Mouse (Mus musculus) kidney, postnatal 0 days (tissue): ENCODE measurements at regions not wholly inside any gene's neighbourhood (a gene's known extent, or its start where the extent isn't known, plus 50 kb on each side); places are given as distances from the start of the nearest gene placed in this dataset.
"Not testable (repeated sequence)": the region's sequence is repeated elsewhere in the genome, so short reads cannot be mapped to it uniquely, and the experiment has no call there.

Source experiments
- ATAC-seq: fragments of 200-750 bp; cut with Nextera tagmentation; replicated peaks from 2 replicates; pipeline ENCODE4 v1.8.0; 2017; ENCODE audit warnings: low read depth, moderate number of reproducible peaks, moderate TSS enrichment, moderate library complexity; ENCODE audit not compliant: low FRiP score
- DNase-seq: peaks from one replicate; pipeline ENCODE4 v3.0.0-alpha.2; 2016; ENCODE audit warnings: low spot score
- H3K27ac ChIP-seq: fragments of 300-500 bp; sonication (generic); 2 replicates; pipeline ENCODE4 v1.5.1; 2014; ENCODE audit warnings: mild to moderate bottlenecking
- H3K27me3 ChIP-seq: fragments of 300-500 bp; sonication (generic); 2 replicates; pipeline ENCODE4 v1.6.1; 2014; ENCODE audit warnings: low read length, mixed read lengths; ENCODE audit not compliant: insufficient read depth
- H3K36me3 ChIP-seq: fragments of 300-500 bp; sonication (generic); 2 replicates; pipeline ENCODE4 v1.6.1; 2014; ENCODE audit warnings: low read length, mixed read lengths; ENCODE audit not compliant: insufficient read depth
- H3K4me1 ChIP-seq: fragments of 300-500 bp; sonication (generic); replicated peaks from 2 replicates; pipeline ENCODE4 v1.6.1; 2014; ENCODE audit warnings: antibody characterized with exemption, low read length, mixed read lengths; ENCODE audit not compliant: insufficient read depth
- H3K4me2 ChIP-seq: fragments of 300-500 bp; sonication (generic); 2 replicates; pipeline ENCODE4 v1.6.1; 2014; ENCODE audit warnings: mild to moderate bottlenecking, low read length, moderate library complexity, mixed read lengths
- H3K4me3 ChIP-seq: fragments of 300-500 bp; sonication (generic); replicated peaks from 2 replicates; pipeline ENCODE4 v1.5.1; 2014; ENCODE audit warnings: low read depth, low read length
- H3K9ac ChIP-seq: fragments of 300-500 bp; sonication (generic); 2 replicates; pipeline ENCODE4 v1.6.1; 2014; ENCODE audit warnings: low read depth, low read length
- H3K9me3 ChIP-seq: fragments of 300-500 bp; sonication (generic); replicated peaks from 2 replicates; pipeline ENCODE4 v1.6.1; 2016; ENCODE audit warnings: low read length, inconsistent platforms, mixed read lengths
- CTCF ChIP-seq: IDR thresholded peaks from 2 replicates; pipeline ENCODE4 v1.5.1; 2016; ENCODE audit warnings: antibody characterized with exemption, low read depth, mild to moderate bottlenecking, moderate library complexity
- WGBS: fragments of 180-500 bp; shearing (Covaris S2); extraction: QIAGEN DNeasy Blood & Tissue Kit; methylation state at CpG from one replicate; pipeline ENCODE4 v1.1.7; 2014; 5-methylcytosine and 5-hydroxymethylcytosine counted together

DNA sequence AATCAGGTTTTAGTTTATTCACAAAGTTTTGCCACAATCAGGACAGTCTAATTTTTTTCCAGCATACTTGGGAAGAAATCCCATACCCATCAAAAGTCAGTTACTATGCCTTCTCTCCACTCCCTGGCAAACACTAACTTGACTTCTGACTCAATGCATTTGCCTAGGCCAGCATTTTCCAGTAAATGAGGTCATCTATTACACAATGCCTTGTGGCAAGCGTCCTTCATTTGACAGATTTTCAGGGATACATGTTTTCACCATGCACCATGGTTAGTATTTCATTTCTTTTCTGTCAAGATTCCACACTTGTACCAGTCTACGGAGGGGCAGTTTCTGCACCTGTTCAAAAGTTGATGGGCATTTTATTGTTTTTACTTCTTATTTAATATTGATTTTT is 88.4 kb upstream of the Slc2a12 start:
- 75% methylated on average over 2 of the region's 2 CpGs for WGBS
- DNase-seq, H3K4me1 ChIP-seq, H3K4me3 ChIP-seq, H3K27me3 ChIP-seq, H3K27ac ChIP-seq, H3K9me3 ChIP-seq, H3K4me2 ChIP-seq, H3K36me3 ChIP-seq, H3K9ac ChIP-seq, ATAC-seq: not testable (repeated sequence)

DNA sequence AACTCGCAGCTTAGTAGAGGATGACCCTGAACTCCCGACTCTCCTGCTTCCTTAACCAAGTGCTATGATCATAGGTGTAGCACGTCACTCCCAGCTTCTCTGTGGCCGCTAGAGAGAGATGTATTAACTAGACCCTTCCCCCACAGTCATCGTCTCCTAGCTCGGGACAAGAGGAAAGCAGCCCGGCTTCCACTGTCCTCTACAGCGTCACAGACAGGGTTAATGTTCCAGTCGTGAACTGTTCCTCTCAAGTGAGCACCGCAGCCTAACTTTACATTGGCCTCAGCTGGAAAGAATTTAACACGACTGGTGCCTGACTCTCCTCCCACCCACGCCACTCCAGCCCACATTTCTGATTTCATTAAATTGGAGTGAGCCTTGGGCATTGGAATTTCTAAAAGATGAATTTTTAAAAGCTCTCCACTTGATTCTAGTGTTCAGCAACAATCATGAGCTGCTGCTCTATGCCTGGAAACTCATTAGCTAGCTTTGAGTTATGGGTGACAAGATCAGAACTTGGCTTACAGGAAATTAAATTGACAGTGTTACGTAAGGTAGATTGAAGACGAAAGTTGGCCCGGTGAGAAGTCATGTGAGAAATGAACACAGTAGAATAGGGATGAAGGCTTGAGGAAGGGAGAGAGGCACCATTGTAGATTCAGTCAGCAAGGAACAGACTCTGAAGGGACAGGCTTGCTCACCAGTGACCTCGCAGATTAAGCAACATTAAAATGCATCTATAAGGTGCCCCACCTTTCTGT is 75.4 kb upstream of the Slc2a12 start:
- not testable (repeated sequence) for H3K9me3 ChIP-seq, H3K27ac ChIP-seq, H3K4me2 ChIP-seq, H3K9ac ChIP-seq, H3K27me3 ChIP-seq, H3K4me3 ChIP-seq, H3K36me3 ChIP-seq, H3K4me1 ChIP-seq
- 18% methylated on average over 14 of the region's 16 CpGs for WGBS
- ATAC-seq, result peak; percentile 63; the same call in 1 of the 2 replicates
- peak; percentile 14 for DNase-seq

- H3K4me2 ChIP-seq, H3K9ac ChIP-seq, H3K9me3 ChIP-seq, H3K27ac ChIP-seq, H3K36me3 ChIP-seq, H3K4me3 ChIP-seq, H3K27me3 ChIP-seq, H3K4me1 ChIP-seq: not testable (repeated sequence)
- DNase-seq (peak; percentile 56), ATAC-seq (peak; percentile 79)
- WGBS, result 34% methylated on average over 4 of the region's 4 CpGs
Measured at GRCm38 (mm10) chr10:22574048-22574447, 70.8 kb upstream of the Slc2a12 start.

- not testable (repeated sequence) for H3K9ac ChIP-seq, H3K4me3 ChIP-seq, H3K36me3 ChIP-seq, H3K9me3 ChIP-seq, H3K4me2 ChIP-seq, ATAC-seq, H3K4me1 ChIP-seq, H3K27ac ChIP-seq, H3K27me3 ChIP-seq
- 17% methylated on average over 3 of the region's 3 CpGs for WGBS
- DNase-seq, result peak; percentile 75
- peak; percentile 79 for TF ChIP-seq CTCF
Measured at GRCm38 (mm10) chr10:22579426-22579825, 65.4 kb upstream of the Slc2a12 start.

- not testable (repeated sequence) for H3K27me3 ChIP-seq, H3K4me1 ChIP-seq, H3K9me3 ChIP-seq, ATAC-seq, H3K36me3 ChIP-seq, H3K9ac ChIP-seq, H3K4me3 ChIP-seq, H3K27ac ChIP-seq, H3K4me2 ChIP-seq, DNase-seq
- WGBS, result 88% methylated on average over 9 of the region's 9 CpGs
Measured at GRCm38 (mm10) chr10:22581300-22581699, 63.5 kb upstream of the Slc2a12 start.

GRCm38 (mm10) chr10:22583306-22583705 is 61.5 kb upstream of the Slc2a12 start:
- H3K27me3 ChIP-seq, H3K9ac ChIP-seq, DNase-seq, H3K9me3 ChIP-seq, H3K4me2 ChIP-seq, ATAC-seq, H3K27ac ChIP-seq, H3K36me3 ChIP-seq, H3K4me1 ChIP-seq, H3K4me3 ChIP-seq: not testable (repeated sequence)
- 100% methylated on average over 2 of the region's 2 CpGs for WGBS

DNA sequence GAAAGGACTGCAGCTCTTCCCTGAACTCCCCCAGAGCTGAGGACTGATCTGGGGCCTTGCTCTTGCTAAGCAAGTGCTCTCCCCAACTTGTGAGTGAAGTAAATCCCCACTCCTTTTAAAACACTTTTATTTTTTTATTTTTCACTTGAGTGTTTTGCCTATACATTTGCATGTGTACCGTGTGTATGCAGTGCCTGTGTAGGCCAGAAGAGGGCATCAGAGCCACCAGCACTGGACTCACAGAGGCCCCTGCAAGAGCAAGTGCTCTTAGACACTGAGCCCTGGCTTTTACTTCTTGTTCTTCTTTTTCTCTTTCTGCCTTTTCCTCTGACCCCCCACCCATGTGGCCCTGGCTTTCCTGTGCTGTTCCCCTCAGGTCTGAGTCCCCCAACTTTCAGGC is 56.2 kb upstream of the Slc2a12 start:
- not testable (repeated sequence) for H3K4me3 ChIP-seq, H3K4me1 ChIP-seq, ATAC-seq, H3K9ac ChIP-seq, H3K9me3 ChIP-seq, H3K36me3 ChIP-seq, DNase-seq, H3K27me3 ChIP-seq, H3K27ac ChIP-seq, H3K4me2 ChIP-seq
- peak; percentile 37; the same call in 1 of the 2 replicates for TF ChIP-seq CTCF
- 100% methylated on average over 1 of the region's 1 CpGs for WGBS

DNA sequence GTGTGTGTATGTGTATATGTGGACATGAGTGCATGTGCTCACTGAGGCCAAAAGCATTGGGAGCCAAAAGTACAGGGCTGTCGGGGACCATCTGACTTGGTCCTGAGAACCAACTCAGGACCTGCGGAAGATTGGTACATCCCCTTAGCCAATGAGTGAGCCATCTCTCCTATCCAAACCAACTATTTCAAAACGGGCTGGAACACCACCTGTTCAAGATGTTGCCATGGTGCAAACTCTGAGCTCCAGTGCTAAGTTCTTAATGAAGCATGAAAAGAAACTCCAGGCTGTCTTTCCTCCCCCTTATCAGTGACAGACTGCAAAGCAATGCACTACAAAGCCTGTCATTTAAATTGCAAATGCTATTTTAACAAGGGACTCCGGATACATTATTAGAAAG is 53.1 kb upstream of the Slc2a12 start:
- DNase-seq (peak; percentile 27), ATAC-seq (peak; percentile 61; the same call in 1 of the 2 replicates)
- 35% methylated on average over 4 of the region's 4 CpGs for WGBS
- H3K9ac ChIP-seq, H3K9me3 ChIP-seq, H3K27me3 ChIP-seq, H3K4me1 ChIP-seq, H3K36me3 ChIP-seq, H3K4me3 ChIP-seq, H3K4me2 ChIP-seq, H3K27ac ChIP-seq: not testable (repeated sequence)

- H3K9ac ChIP-seq, H3K36me3 ChIP-seq, H3K4me3 ChIP-seq, H3K4me1 ChIP-seq, H3K4me2 ChIP-seq, H3K27ac ChIP-seq, H3K27me3 ChIP-seq, H3K9me3 ChIP-seq: not testable (repeated sequence)
- 11% methylated on average over 4 of the region's 4 CpGs for WGBS
- ATAC-seq (peak; percentile 61; the same call in 1 of the 2 replicates), DNase-seq (peak; percentile 34)
Measured at GRCm38 (mm10) chr10:22592189-22592603, 52.6 kb upstream of the Slc2a12 start.
